Mouse (Mus musculus): ENCODE measurements around the gene Fzr1.

DNA sequence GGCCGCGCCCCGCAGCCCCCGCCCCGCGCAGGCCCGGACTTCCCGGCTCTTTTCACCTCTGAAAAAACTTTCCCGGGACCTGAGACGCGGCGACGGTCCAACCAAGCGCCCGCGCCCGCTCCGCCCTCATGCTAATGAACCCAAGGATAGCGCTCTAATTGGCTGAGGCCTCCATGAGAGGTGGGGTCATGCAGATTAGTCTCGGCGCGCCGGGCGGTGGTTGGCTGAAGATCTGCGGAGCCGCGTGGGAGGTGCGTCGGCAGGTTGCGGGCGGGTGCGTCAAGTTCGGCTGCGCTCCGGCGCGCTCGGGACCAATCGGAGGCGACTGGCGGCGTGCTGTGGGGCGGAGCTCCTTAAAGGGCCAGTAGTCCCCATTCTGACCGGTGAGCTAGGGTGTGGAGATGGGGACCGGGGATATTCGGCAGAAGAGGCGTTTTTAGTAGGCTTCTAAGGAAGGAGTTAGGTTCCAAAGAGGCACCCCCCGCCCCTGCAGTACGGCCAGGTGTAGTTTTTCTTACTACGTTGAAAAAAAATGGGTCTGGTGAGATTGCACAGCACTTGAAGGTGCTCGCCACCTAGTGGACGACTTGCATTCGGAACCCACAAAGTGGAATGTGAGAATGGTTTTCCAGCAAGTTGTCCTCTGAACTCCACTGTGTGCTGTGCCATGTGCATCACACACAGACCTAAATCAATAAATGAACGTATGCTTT lies 27.8 kb downstream of the Fzr1 start, which contains the start of gene Hmg20b:
- peak; percentile 91 for TF ChIP-seq CTCF (IDR thresholded peaks at IDR 0.05; ENCODE audit: low read depth)
- no peak for TF ChIP-seq EP300 (optimal IDR thresholded peaks at IDR 0.05)

Measured in stomach, postnatal 0 days (tissue).